Comparison of ENCODE assay signal across 14 mouse cellular contexts in genomic region chr14:26066574-26067324, GRCm38 (mm10). TPM values are rescaled to one million over a fixed set of nuclear protein-coding genes. Genes with fewer than 3 reads are reported as not detected.
DNase-seq lines count a peak whose midpoint lies in the region; ATAC-seq and TF ChIP-seq lines count a peak whose summit lies in the region.
"Not testable (repeated sequence)": the region's sequence is repeated elsewhere in the genome, so short reads cannot be mapped to it uniquely, and the experiment has no call there.
"Had no signal": no experiment of that assay in that cellular context is flagged by ENCODE, and none has a peak within 500 bp of the region (broad histone marks: within the 10 kb centered on the region; RNA-seq: fewer than 3 reads in every experiment).

No protein-coding gene starts in this region.

- H3K27ac ChIP-seq in embryonic facial prominence, embryonic 11.5 days (replicated peaks; ENCODE audit: low read depth, low read length); forebrain, embryonic 15.5 days (replicated peaks); hindbrain, embryonic 12.5 days; intestine, postnatal 0 days (ENCODE audit: low read depth, low read length); liver, embryonic 13.5 days; neural tube, embryonic 12.5 days: not testable (repeated sequence)

- TF ChIP-seq CTCF in intestine, postnatal 0 days (IDR thresholded peaks at IDR 0.05; ENCODE audit: low read depth) = not testable (repeated sequence)

- not testable (repeated sequence) for H3K4me2 ChIP-seq in embryonic facial prominence, embryonic 11.5 days (ENCODE audit: low read depth, low read length); forebrain, embryonic 15.5 days (replicated peaks); hindbrain, embryonic 12.5 days (replicated peaks); intestine, postnatal 0 days (replicated peaks; ENCODE audit: low read depth); liver, embryonic 13.5 days; neural tube, embryonic 12.5 days (replicated peaks)

- no CpG with 5 or more reads among the region's 44 CpGs for WGBS in embryonic facial prominence, embryonic 11.5 days
- no CpG with 5 or more reads among the region's 44 CpGs for WGBS in forebrain, embryonic 15.5 days
- WGBS in hindbrain, embryonic 12.5 days = no CpG with 5 or more reads among the region's 44 CpGs
- WGBS in intestine, postnatal 0 days = no CpG with 5 or more reads among the region's 44 CpGs
- WGBS in liver, embryonic 13.5 days (ENCODE audit: insufficient replicate concordance) = no CpG with 5 or more reads among the region's 44 CpGs
- no CpG with 5 or more reads among the region's 44 CpGs for WGBS in neural tube, embryonic 12.5 days

- H3K4me1 ChIP-seq in embryonic facial prominence, embryonic 11.5 days (ENCODE audit: control insufficient read depth, insufficient read depth, low read length); forebrain, embryonic 15.5 days; hindbrain, embryonic 12.5 days; intestine, postnatal 0 days (replicated peaks; ENCODE audit: control insufficient read depth, insufficient read depth, low read length); liver, embryonic 13.5 days (replicated peaks); neural tube, embryonic 12.5 days: not testable (repeated sequence)

- ATAC-seq in embryonic facial prominence, embryonic 11.5 days (replicated peaks; ENCODE audit: insufficient number of reproducible peaks, low FRiP score, low TSS enrichment, low read depth) = peak; percentile 59; the same call in 1 of the 2 replicates
- ATAC-seq in forebrain, embryonic 15.5 days (replicated peaks) = peak; percentile 89
- ATAC-seq in hindbrain, embryonic 12.5 days (ENCODE audit: low FRiP score) = peak; percentile 77
- ATAC-seq in intestine, postnatal 0 days = peak; percentile 93
- peak; percentile 73 for ATAC-seq in liver, embryonic 13.5 days (ENCODE audit: low read depth)
- ATAC-seq in megakaryocyte progenitor cell, adult 5-6 weeks (replicated peaks; ENCODE audit: poor library complexity) = peak; percentile 83
- ATAC-seq in neural tube, embryonic 12.5 days (ENCODE audit: low FRiP score, low read depth) = peak; percentile 74

- not testable (repeated sequence) for H3K36me3 ChIP-seq in embryonic facial prominence, embryonic 11.5 days (replicated peaks; ENCODE audit: control insufficient read depth, insufficient read depth, low read depth, low read length); forebrain, embryonic 15.5 days; hindbrain, embryonic 12.5 days; intestine, postnatal 0 days (ENCODE audit: control insufficient read depth, insufficient read depth); liver, embryonic 13.5 days; neural tube, embryonic 12.5 days

- not testable (repeated sequence) for H3K9ac ChIP-seq in embryonic facial prominence, embryonic 11.5 days (replicated peaks; ENCODE audit: low read length); forebrain, embryonic 15.5 days (replicated peaks); hindbrain, embryonic 12.5 days; intestine, postnatal 0 days (ENCODE audit: low read depth, low read length); liver, embryonic 13.5 days; neural tube, embryonic 12.5 days

- H3K27me3 ChIP-seq in embryonic facial prominence, embryonic 11.5 days (ENCODE audit: control insufficient read depth, insufficient read depth, low read length); forebrain, embryonic 15.5 days; hindbrain, embryonic 12.5 days; intestine, postnatal 0 days (replicated peaks; ENCODE audit: control insufficient read depth, insufficient read depth, low read length); liver, embryonic 13.5 days; neural tube, embryonic 12.5 days (replicated peaks): not testable (repeated sequence)

- not testable (repeated sequence) for DNase-seq in embryonic facial prominence, embryonic 11.5 days (ENCODE audit: low spot score); liver, embryonic 13.5 days

- H3K4me3 ChIP-seq in embryonic facial prominence, embryonic 11.5 days (ENCODE audit: low read depth, low read length); forebrain, embryonic 15.5 days; hindbrain, embryonic 12.5 days; intestine, postnatal 0 days (ENCODE audit: low read depth, low read length); liver, embryonic 13.5 days (replicated peaks); neural tube, embryonic 12.5 days: not testable (repeated sequence)

- not testable (repeated sequence) for H3K9me3 ChIP-seq in embryonic facial prominence, embryonic 11.5 days (replicated peaks; ENCODE audit: control insufficient read depth, low read length); forebrain, embryonic 15.5 days; hindbrain, embryonic 12.5 days (replicated peaks); intestine, postnatal 0 days (ENCODE audit: control insufficient read depth); liver, embryonic 13.5 days (replicated peaks); neural tube, embryonic 12.5 days

RNA-seq across cellular contexts. Expression of gene Tmem254c, which starts 0.4 kb away (rescaled TPM):
- polyA plus RNA-seq in embryonic facial prominence, embryonic 11.5 days (2014; fragmentation: Nextera tagmentation; extraction: Ambion mirVana) = 21.5 and 23.7 TPM in 2 replicates
- 14.9 and 18.4 TPM in 2 replicates for polyA plus RNA-seq in forebrain, embryonic 15.5 days (2015; fragmentation: Nextera tagmentation; extraction: Ambion mirVana)
- 16.0 and 26.0 TPM in 2 replicates for polyA plus RNA-seq in hindbrain, embryonic 12.5 days (2016; fragmentation: Nextera tagmentation; extraction: Ambion mirVana)
- 57.1 and 57.3 TPM in 2 replicates for polyA plus RNA-seq in intestine, postnatal 0 days (2015; fragmentation: Nextera tagmentation; extraction: Ambion mirVana)
- 10.9 and 17.6 TPM in 2 replicates for polyA plus RNA-seq in liver, embryonic 13.5 days (2015; fragmentation: Nextera tagmentation; extraction: Ambion mirVana)
- 44.1 and 46.7 TPM in 2 replicates for total RNA-seq in megakaryocyte progenitor cell, adult 5-6 weeks (2015)
- 22.2 and 38.6 TPM in 2 replicates for total RNA-seq in megakaryocyte progenitor cell, adult 5-6 weeks (2017)
- polyA plus RNA-seq in neural tube, embryonic 12.5 days (2016; fragmentation: Nextera tagmentation; extraction: Ambion mirVana) = 17.6 and 19.4 TPM in 2 replicates

RNA-seq across cellular contexts. Expression of gene Cphx2, which starts 14.6 kb away (rescaled TPM):
- not detected in 2 replicates for polyA plus RNA-seq in embryonic facial prominence, embryonic 11.5 days (2014; fragmentation: Nextera tagmentation; extraction: Ambion mirVana)
- not detected in 2 replicates for polyA plus RNA-seq in forebrain, embryonic 15.5 days (2015; fragmentation: Nextera tagmentation; extraction: Ambion mirVana)
- polyA plus RNA-seq in hindbrain, embryonic 12.5 days (2016; fragmentation: Nextera tagmentation; extraction: Ambion mirVana) = not detected in 2 replicates
- not detected in 2 replicates for polyA plus RNA-seq in intestine, postnatal 0 days (2015; fragmentation: Nextera tagmentation; extraction: Ambion mirVana)
- not detected in 2 replicates for polyA plus RNA-seq in liver, embryonic 13.5 days (2015; fragmentation: Nextera tagmentation; extraction: Ambion mirVana)
- total RNA-seq in megakaryocyte progenitor cell, adult 5-6 weeks (2015) = not detected in 2 replicates
- not detected in 2 replicates for total RNA-seq in megakaryocyte progenitor cell, adult 5-6 weeks (2017)
- not detected in 2 replicates for polyA plus RNA-seq in neural tube, embryonic 12.5 days (2016; fragmentation: Nextera tagmentation; extraction: Ambion mirVana)
- total RNA-seq: adrenal gland, postnatal 36 days; gastrocnemius, postnatal 36 days; layer of hippocampus, postnatal 25 days; left cerebral cortex, postnatal 36 days had no signal
- polyA plus RNA-seq: embryonic facial prominence, embryonic 10.5 days; heart, embryonic 12.5 days; thymus, adult 2 months had no signal

RNA-seq across cellular contexts. Expression of gene Cphx3, which starts 15.3 kb away (rescaled TPM):
- not detected in 2 replicates for polyA plus RNA-seq in embryonic facial prominence, embryonic 11.5 days (2014; fragmentation: Nextera tagmentation; extraction: Ambion mirVana)
- polyA plus RNA-seq in forebrain, embryonic 15.5 days (2015; fragmentation: Nextera tagmentation; extraction: Ambion mirVana) = not detected in 2 replicates
- polyA plus RNA-seq in hindbrain, embryonic 12.5 days (2016; fragmentation: Nextera tagmentation; extraction: Ambion mirVana) = not detected in 2 replicates
- 0.14 TPM in 1 of 2 replicates, not detected in the other for polyA plus RNA-seq in intestine, postnatal 0 days (2015; fragmentation: Nextera tagmentation; extraction: Ambion mirVana)
- not detected in 2 replicates for polyA plus RNA-seq in liver, embryonic 13.5 days (2015; fragmentation: Nextera tagmentation; extraction: Ambion mirVana)
- total RNA-seq in megakaryocyte progenitor cell, adult 5-6 weeks (2015) = not detected in 2 replicates
- not detected in 2 replicates for total RNA-seq in megakaryocyte progenitor cell, adult 5-6 weeks (2017)
- not detected in 2 replicates for polyA plus RNA-seq in neural tube, embryonic 12.5 days (2016; fragmentation: Nextera tagmentation; extraction: Ambion mirVana)
- total RNA-seq: adrenal gland, postnatal 36 days; gastrocnemius, postnatal 36 days; layer of hippocampus, postnatal 25 days; left cerebral cortex, postnatal 36 days had no signal
- polyA plus RNA-seq: embryonic facial prominence, embryonic 10.5 days; heart, embryonic 12.5 days; thymus, adult 2 months had no signal

RNA-seq across cellular contexts. Expression of gene Gm9780, which starts 24.2 kb away (rescaled TPM):
- polyA plus RNA-seq in embryonic facial prominence, embryonic 11.5 days (2014; fragmentation: Nextera tagmentation; extraction: Ambion mirVana) = 1.1 TPM in 1 of 2 replicates, not detected in the other
- polyA plus RNA-seq in forebrain, embryonic 15.5 days (2015; fragmentation: Nextera tagmentation; extraction: Ambion mirVana) = 8.3 and 9.1 TPM in 2 replicates
- polyA plus RNA-seq in hindbrain, embryonic 12.5 days (2016; fragmentation: Nextera tagmentation; extraction: Ambion mirVana) = 4.0 and 4.5 TPM in 2 replicates
- 25.3 and 26.1 TPM in 2 replicates for polyA plus RNA-seq in intestine, postnatal 0 days (2015; fragmentation: Nextera tagmentation; extraction: Ambion mirVana)
- 3.1 and 3.5 TPM in 2 replicates for polyA plus RNA-seq in liver, embryonic 13.5 days (2015; fragmentation: Nextera tagmentation; extraction: Ambion mirVana)
- not detected in 2 replicates for total RNA-seq in megakaryocyte progenitor cell, adult 5-6 weeks (2015)
- total RNA-seq in megakaryocyte progenitor cell, adult 5-6 weeks (2017) = not detected in 2 replicates
- polyA plus RNA-seq in neural tube, embryonic 12.5 days (2016; fragmentation: Nextera tagmentation; extraction: Ambion mirVana) = 0.64 and 2.6 TPM in 2 replicates
- polyA plus RNA-seq: embryonic facial prominence, embryonic 10.5 days had no signal

RNA-seq across cellular contexts. Expression of gene Duxbl2, which starts 51.4 kb away (rescaled TPM):
- polyA plus RNA-seq in embryonic facial prominence, embryonic 11.5 days (2014; fragmentation: Nextera tagmentation; extraction: Ambion mirVana) = not detected in 2 replicates
- 3.8 TPM in 1 of 2 replicates, not detected in the other for polyA plus RNA-seq in forebrain, embryonic 15.5 days (2015; fragmentation: Nextera tagmentation; extraction: Ambion mirVana)
- polyA plus RNA-seq in hindbrain, embryonic 12.5 days (2016; fragmentation: Nextera tagmentation; extraction: Ambion mirVana) = 5.3 TPM in 1 of 2 replicates, not detected in the other
- polyA plus RNA-seq in intestine, postnatal 0 days (2015; fragmentation: Nextera tagmentation; extraction: Ambion mirVana) = 0.72 TPM in 1 of 2 replicates, not detected in the other
- polyA plus RNA-seq in liver, embryonic 13.5 days (2015; fragmentation: Nextera tagmentation; extraction: Ambion mirVana) = 0.06 and 0.12 TPM in 2 replicates
- total RNA-seq in megakaryocyte progenitor cell, adult 5-6 weeks (2015) = not detected in 2 replicates
- total RNA-seq in megakaryocyte progenitor cell, adult 5-6 weeks (2017) = not detected in 2 replicates
- polyA plus RNA-seq in neural tube, embryonic 12.5 days (2016; fragmentation: Nextera tagmentation; extraction: Ambion mirVana) = 1.6 and 4.7 TPM in 2 replicates
- total RNA-seq: adrenal gland, postnatal 36 days; gastrocnemius, postnatal 36 days had no signal
- polyA plus RNA-seq: embryonic facial prominence, embryonic 10.5 days had no signal
